Mouse (Mus musculus) CD8-positive naive resting alpha-beta T cell, adult 57 days (primary cell): ENCODE results near the gene Krtap16-1. TPM values are rescaled to one million over a fixed set of nuclear protein-coding genes. Genes with fewer than 3 reads are reported as not detected.

Source experiments
- total RNA-seq: library from RNA; stranded (reverse); gene quantifications from one replicate; pipeline ENCODE4 v1.2.4, GENCODE M21; 2023

Gene Krtap16-1
- not detected for total RNA-seq

DNA sequence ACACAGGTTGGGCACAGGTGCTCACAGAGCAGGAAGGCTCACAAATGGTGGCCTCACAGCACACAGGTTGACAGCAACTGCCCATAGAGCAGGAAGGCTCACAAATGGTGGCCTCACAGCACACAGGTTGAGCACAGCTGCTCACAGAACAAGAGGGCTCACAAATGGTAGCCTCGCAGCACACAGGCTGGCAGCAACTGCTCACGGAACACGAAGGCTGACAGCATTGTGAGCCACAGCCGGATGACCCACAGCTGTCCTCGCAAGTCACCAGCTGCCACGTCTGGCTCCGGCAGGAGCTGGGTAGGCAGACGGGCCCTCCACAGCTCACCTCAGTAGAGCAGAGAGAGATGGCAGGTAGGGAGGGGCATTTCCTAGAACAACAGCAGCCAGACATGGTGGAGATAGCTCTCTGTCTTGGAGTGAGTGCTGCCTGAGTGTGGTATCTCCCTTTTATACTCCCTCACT, at the start of gene Krtap16-1:
Krtap16-1 (minus strand) TSS at position 418 of the 468 bp plus-strand sequence.

GRCm38 (mm10) chr11:100029768-100030167, 43.4 kb upstream of the Krtap16-1 start, which contains the start of gene Krt33b:
TSS of gene Krt33b (minus strand) at chr11:100029868.

GRCm38 (mm10) chr11:100016112-100016511, 29.7 kb upstream of the Krtap16-1 start, which contains the start of gene Krt33a:
TSS of gene Krt33a (minus strand) at chr11:100016212.

GRCm38 (mm10) chr11:99993620-99994383, 7.4 kb upstream of the Krtap16-1 start, which contains the start of gene Krtap17-1:
TSS of gene Krtap17-1 (minus strand) at chr11:99993994.

DNA sequence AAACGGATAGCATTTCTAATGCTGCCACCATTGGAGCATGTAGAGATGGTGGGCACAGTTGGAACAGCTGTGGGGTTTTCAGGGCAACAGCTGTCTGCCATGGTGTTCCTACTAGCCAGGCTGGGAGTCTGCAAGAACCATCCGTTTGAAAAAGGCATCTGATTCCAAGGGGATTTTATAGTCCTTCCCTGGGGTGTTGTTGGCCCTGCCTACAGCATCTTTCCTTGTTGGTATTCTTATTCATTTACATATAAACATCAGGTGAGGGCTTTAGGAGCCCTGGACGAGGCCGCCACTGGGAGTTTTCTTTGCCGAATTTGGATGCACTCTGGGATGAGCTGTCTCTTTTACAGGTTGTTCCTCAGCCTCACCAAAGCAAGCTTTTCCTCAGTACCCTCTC, 7.4 kb downstream of the Krtap16-1 start, which contains the start of gene Krtap29-1:
Krtap29-1 (minus strand) TSS at position 101 of the 400 bp plus-strand sequence.

GRCm38 (mm10) chr11:99948175-99948574, 38.2 kb downstream of the Krtap16-1 start, which contains the start of gene Krtap9-5:
TSS of gene Krtap9-5 (plus strand) at chr11:99948475.

DNA sequence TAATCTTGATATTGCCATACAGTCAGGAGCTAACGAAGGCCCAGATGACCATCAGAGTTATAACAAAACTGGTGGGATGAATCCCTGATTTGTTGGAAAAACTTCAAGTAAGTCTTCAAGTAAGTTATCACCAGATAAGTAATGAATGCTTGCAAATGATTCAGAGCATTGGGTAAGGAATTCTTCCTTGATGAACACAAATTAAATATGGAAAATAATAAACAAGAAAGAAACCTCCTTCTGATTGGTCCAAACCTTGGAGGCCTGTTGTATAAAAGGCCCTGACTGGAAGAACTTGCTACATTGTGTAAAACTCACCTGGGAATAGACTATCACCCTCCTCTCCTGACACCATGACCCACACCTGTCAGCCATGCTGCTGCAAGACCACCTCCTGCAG, 50.4 kb downstream of the Krtap16-1 start, which contains the start of gene Krtap31-2:
Krtap31-2 (plus strand) TSS at position 301 of the 400 bp plus-strand sequence.

Other genes starting within 250 kb of the Krtap16-1 start
- gene Gm11595, start 213.7 kb downstream of the Krtap16-1 start, total RNA-seq, result not detected
- gene Krtap4-8, start 205.9 kb downstream of the Krtap16-1 start, total RNA-seq, result not detected
- not detected for gene Krtap4-9, start 201.4 kb downstream of the Krtap16-1 start, total RNA-seq
- not detected for gene Gm11596, start 193.1 kb downstream of the Krtap16-1 start, total RNA-seq
- gene Gm11569, start 187.7 kb downstream of the Krtap16-1 start, total RNA-seq, result not detected
- gene Gm11554, start 182.2 kb downstream of the Krtap16-1 start, total RNA-seq, result not detected
- not detected for gene Krtap4-13, start 176.7 kb downstream of the Krtap16-1 start, total RNA-seq
- gene Gm11564, start 170.9 kb downstream of the Krtap16-1 start, total RNA-seq, result not detected
- not detected for gene 2300003K06Rik, start 148.5 kb downstream of the Krtap16-1 start, total RNA-seq
- gene Krtap4-16, start 135.0 kb downstream of the Krtap16-1 start, total RNA-seq, result not detected
- gene Gm11568, start 128.7 kb downstream of the Krtap16-1 start, total RNA-seq, result not detected
- gene Gm11559, start 122.1 kb downstream of the Krtap16-1 start, total RNA-seq, result not detected
- gene Krtap9-1, start 113.2 kb downstream of the Krtap16-1 start, total RNA-seq, result not detected
- gene Gm11567, start 107.4 kb downstream of the Krtap16-1 start, total RNA-seq, result not detected
- not detected for gene Krtap31-1, start 78.7 kb downstream of the Krtap16-1 start, total RNA-seq
- gene Gm11565, start 71.8 kb downstream of the Krtap16-1 start, total RNA-seq, result not detected
- not detected for gene Krtap31-2, start 50.3 kb downstream of the Krtap16-1 start, total RNA-seq
- gene Krtap9-5, start 38.1 kb downstream of the Krtap16-1 start, total RNA-seq, result not detected
- gene Krtap29-1, start 7.5 kb downstream of the Krtap16-1 start, total RNA-seq, result not detected
- not detected for gene Krtap17-1, start 7.4 kb upstream of the Krtap16-1 start, total RNA-seq
- not detected for gene Krt33a, start 29.6 kb upstream of the Krtap16-1 start, total RNA-seq
- gene Krt33b, start 43.3 kb upstream of the Krtap16-1 start, total RNA-seq, result not detected
- gene Krt34, start 55.0 kb upstream of the Krtap16-1 start, total RNA-seq, result not detected
- not detected for gene Krt31, start 64.0 kb upstream of the Krtap16-1 start, total RNA-seq
- not detected for gene Krt32, start 101.6 kb upstream of the Krtap16-1 start, total RNA-seq
- not detected for gene Krt35, start 109.6 kb upstream of the Krtap16-1 start, total RNA-seq
- gene Krt36, start 119.0 kb upstream of the Krtap16-1 start, total RNA-seq, result not detected
- not detected for gene Krt13, start 135.0 kb upstream of the Krtap16-1 start, total RNA-seq
- not detected for gene Krt15, start 149.3 kb upstream of the Krtap16-1 start, total RNA-seq
- not detected for gene Krt19, start 162.1 kb upstream of the Krtap16-1 start, total RNA-seq
- not detected for gene Krt9, start 206.6 kb upstream of the Krtap16-1 start, total RNA-seq
- not detected for gene Krt14, start 221.0 kb upstream of the Krtap16-1 start, total RNA-seq